Mouse (Mus musculus): ENCODE results near the gene Ccr4. TPM values are rescaled to one million over a fixed set of nuclear protein-coding genes. Genes with fewer than 3 reads are reported as not detected.
A peak's percentile ranks its signal among the peaks of the same experiment; 100 is the strongest.

Gene Ccr4
- polyA plus RNA-seq, 1 experiment from 2014 or later = not detected

- peaks cover 28% of the 10 kb centered on the region; the same call in 1 of the 2 replicates for H3K4me1 ChIP-seq (replicated peaks)
- H3K36me3 ChIP-seq = peaks cover 67% of the 10 kb centered on the region
- DNase-seq (ENCODE audit: low spot score) = no peak
- H3K27me3 ChIP-seq (ENCODE audit: insufficient read depth, poor library complexity, severe bottlenecking) = no peaks in the 10 kb centered on the region
- H3K4me3 ChIP-seq = no peak overlapping the region
- 77% methylated on average over 9 of the region's 9 CpGs for WGBS
- peaks cover 26% of the 10 kb centered on the region for H3K9me3 ChIP-seq
- no peak overlapping the region for H3K27ac ChIP-seq
Observed at GRCm38 (mm10) chr9:114518812-114519477, 14.2 kb upstream of the Ccr4 start.

- 86% methylated on average over 13 of the region's 13 CpGs for WGBS
- no peak overlapping the region for H3K27ac ChIP-seq
- H3K4me1 ChIP-seq (replicated peaks) = peaks cover 21% of the 10 kb centered on the region; the same call in 1 of the 2 replicates
- peaks cover 67% of the 10 kb centered on the region for H3K36me3 ChIP-seq
- H3K4me3 ChIP-seq = no peak overlapping the region
- H3K27me3 ChIP-seq (ENCODE audit: insufficient read depth, poor library complexity, severe bottlenecking) = no peaks in the 10 kb centered on the region
- no peak for DNase-seq (ENCODE audit: low spot score)
- peaks cover 36% of the 10 kb centered on the region for H3K9me3 ChIP-seq
Observed at GRCm38 (mm10) chr9:114517924-114518497, 13.3 kb upstream of the Ccr4 start.

- Histone ChIP-seq H3K27me3 (ENCODE audit: insufficient read depth, poor library complexity, severe bottlenecking) (no peaks in the 10 kb centered on the region), H3K27ac (no peak within 1 kb of the TSS), H3K36me3 (peaks cover 83% of the 10 kb centered on the region), H3K4me1 (replicated peaks) (peaks cover 10% of the 10 kb centered on the region; the same call in 1 of the 2 replicates), H3K9me3 (peaks cover 60% of the 10 kb centered on the region), H3K4me3 (no peak within 1 kb of the TSS)
- WGBS = 92% methylated on average over 11 of the region's 11 CpGs
- no peak for DNase-seq (ENCODE audit: low spot score)
Observed at GRCm38 (mm10) chr9:114515364-114515763, 10.6 kb upstream of the Ccr4 start, which contains the start of gene C130032M10Rik. C130032M10Rik (plus strand) TSS chr9:114515697.

GRCm38 (mm10) chr9:114512831-114513230 is 8.1 kb upstream of the Ccr4 start:
- H3K27ac ChIP-seq = no peak overlapping the region
- H3K9me3 ChIP-seq = peaks cover 76% of the 10 kb centered on the region
- no peak overlapping the region for H3K4me3 ChIP-seq
- WGBS = 98% methylated on average over 21 of the region's 21 CpGs
- no peaks in the 10 kb centered on the region for H3K27me3 ChIP-seq (ENCODE audit: insufficient read depth, poor library complexity, severe bottlenecking)
- DNase-seq (ENCODE audit: low spot score) = no peak
- peaks cover 100% of the 10 kb centered on the region for H3K36me3 ChIP-seq
- H3K4me1 ChIP-seq (replicated peaks) = no peaks in the 10 kb centered on the region

DNA sequence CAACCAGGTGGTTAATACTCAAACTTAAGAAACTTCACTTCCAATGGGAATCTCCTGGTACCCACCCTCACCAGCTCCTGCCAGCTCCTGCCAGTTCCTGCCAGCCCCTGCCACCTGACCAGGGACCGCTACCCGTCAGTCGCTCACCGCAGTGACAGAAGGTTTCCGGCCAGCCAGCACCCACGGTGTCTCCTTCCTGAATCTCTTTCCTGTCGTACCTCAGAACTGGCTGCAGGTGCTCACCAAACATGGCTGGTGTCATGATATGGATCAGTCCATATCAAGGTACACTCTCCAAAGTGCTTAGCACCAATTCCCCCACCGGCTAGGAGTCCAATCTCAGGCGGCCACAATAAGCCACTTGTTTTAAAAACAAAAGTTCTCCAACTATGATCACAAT is 5.1 kb upstream of the Ccr4 start:
- H3K9me3 ChIP-seq = peaks cover 58% of the 10 kb centered on the region

DNA sequence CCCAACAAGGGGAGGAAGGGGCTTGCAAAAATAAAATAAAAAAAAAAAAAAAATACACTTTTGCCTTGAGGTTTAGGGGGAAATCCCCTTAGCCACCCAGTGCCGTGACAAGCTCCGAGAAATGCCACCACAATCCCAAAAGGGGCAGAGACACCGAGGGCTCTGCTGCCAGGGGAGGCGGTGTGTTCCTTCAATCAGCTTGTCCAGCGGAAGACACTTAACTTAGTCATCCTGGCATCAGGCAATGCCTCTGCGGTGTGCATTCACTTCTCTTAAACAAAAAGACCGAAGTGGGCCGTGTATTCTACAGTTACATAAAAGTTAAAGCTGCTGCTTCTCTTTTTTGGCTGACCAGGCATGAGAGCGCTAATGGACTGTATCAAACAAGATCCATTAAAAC is 2.7 kb upstream of the Ccr4 start:
- H3K27me3 ChIP-seq (ENCODE audit: insufficient read depth, poor library complexity, severe bottlenecking) = no peaks in the 10 kb centered on the region
- peaks cover 35% of the 10 kb centered on the region for H3K9me3 ChIP-seq
- no peak overlapping the region for H3K27ac ChIP-seq
- peaks cover 73% of the 10 kb centered on the region for H3K36me3 ChIP-seq
- no peak overlapping the region for H3K4me3 ChIP-seq
- no peak for DNase-seq (ENCODE audit: low spot score)
- WGBS = 93% methylated on average over 9 of the region's 9 CpGs
- H3K4me1 ChIP-seq (replicated peaks) = no peaks in the 10 kb centered on the region

More for the DNA sequence above, 5.1 kb upstream of the Ccr4 start:
- Histone ChIP-seq H3K36me3 (peaks cover 92% of the 10 kb centered on the region), H3K4me3 (no peak overlapping the region), H3K4me1 (replicated peaks) (no peaks in the 10 kb centered on the region), H3K27me3 (ENCODE audit: insufficient read depth, poor library complexity, severe bottlenecking) (no peaks in the 10 kb centered on the region), H3K27ac (no peak overlapping the region)
- DNase-seq (ENCODE audit: low spot score) = no peak
- 97% methylated on average over 9 of the region's 9 CpGs for WGBS

DNA sequence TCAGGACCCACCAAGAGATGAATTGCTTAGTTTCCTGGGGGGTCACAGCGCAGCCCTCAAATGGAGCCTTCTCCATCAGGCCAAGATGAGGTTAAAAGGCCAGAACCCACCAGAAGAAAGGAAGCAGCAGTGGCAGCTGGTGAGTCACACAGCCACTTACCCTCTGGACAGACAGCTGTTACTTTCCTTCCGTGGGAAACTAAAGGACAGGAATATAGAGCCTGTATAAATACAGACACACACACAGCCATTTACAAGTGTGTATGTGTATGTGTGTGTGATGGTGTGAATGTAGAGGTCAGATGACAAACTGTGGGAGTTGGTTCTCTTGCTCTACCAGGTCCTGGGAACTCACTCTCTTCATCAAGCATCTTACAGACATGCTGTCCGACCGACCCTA is 1.8 kb upstream of the Ccr4 start:
- Histone ChIP-seq H3K9me3 (peaks cover 26% of the 10 kb centered on the region), H3K27ac (no peak overlapping the region), H3K4me1 (replicated peaks) (no peaks in the 10 kb centered on the region), H3K4me3 (no peak overlapping the region), H3K27me3 (ENCODE audit: insufficient read depth, poor library complexity, severe bottlenecking) (no peaks in the 10 kb centered on the region), H3K36me3 (peaks cover 65% of the 10 kb centered on the region)
- WGBS = 84% methylated on average over 4 of the region's 4 CpGs
- DNase-seq (ENCODE audit: low spot score) = no peak

DNA sequence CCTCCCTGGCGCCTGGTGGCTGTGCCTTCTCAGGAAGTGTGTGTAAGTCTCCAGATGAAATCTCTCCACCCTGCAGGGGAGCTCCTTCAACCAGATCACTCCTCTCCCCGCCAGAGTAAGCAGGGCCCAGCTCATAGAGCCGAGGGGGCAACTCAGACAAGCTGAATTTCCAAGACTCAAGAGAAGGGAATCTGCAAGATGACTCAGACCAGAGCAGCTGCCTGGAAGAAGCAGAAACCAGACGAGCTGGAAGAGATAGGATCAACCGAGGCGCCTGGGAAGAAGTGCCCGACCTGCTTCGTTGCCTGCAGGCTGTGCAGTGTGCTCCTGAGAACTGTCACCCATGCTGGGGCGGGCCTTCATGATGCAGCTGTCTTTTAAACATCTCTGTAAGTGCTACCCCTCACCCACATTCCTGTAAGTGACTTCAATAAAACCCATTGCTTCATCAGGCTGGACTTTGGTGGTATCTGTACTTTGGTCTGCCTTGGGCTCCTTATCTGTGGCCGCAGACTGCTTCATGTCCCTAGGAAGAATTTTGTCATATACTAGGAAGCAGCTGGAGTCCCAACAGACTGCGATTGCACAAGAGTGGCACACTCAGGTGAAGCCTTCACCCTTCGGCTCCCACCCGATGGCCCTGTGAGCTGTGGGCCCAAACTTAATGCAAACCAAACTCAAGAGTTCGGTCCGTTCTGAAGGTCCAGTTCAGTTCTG is 1.8 kb downstream of the Ccr4 start:
- H3K36me3 ChIP-seq = peaks cover 30% of the 10 kb centered on the region
- no peak for DNase-seq (ENCODE audit: low spot score)
- no peak overlapping the region for H3K4me3 ChIP-seq
- H3K27ac ChIP-seq = no peak overlapping the region
- WGBS = 71% methylated on average over 15 of the region's 15 CpGs
- H3K27me3 ChIP-seq (ENCODE audit: insufficient read depth, poor library complexity, severe bottlenecking) = no peaks in the 10 kb centered on the region
- peaks cover 4% of the 10 kb centered on the region for H3K4me1 ChIP-seq (replicated peaks)
- H3K9me3 ChIP-seq = no peaks in the 10 kb centered on the region

- peaks cover 21% of the 10 kb centered on the region for H3K36me3 ChIP-seq
- H3K27me3 ChIP-seq (ENCODE audit: insufficient read depth, poor library complexity, severe bottlenecking) = no peaks in the 10 kb centered on the region
- H3K9me3 ChIP-seq = no peaks in the 10 kb centered on the region
- peaks cover 4% of the 10 kb centered on the region for H3K4me1 ChIP-seq (replicated peaks)
- 95% methylated on average over 11 of the region's 11 CpGs for WGBS
- H3K27ac ChIP-seq = no peak overlapping the region
- no peak for DNase-seq (ENCODE audit: low spot score)
- no peak overlapping the region for H3K4me3 ChIP-seq
Observed at GRCm38 (mm10) chr9:114501913-114502312, 2.8 kb downstream of the Ccr4 start.

DNA sequence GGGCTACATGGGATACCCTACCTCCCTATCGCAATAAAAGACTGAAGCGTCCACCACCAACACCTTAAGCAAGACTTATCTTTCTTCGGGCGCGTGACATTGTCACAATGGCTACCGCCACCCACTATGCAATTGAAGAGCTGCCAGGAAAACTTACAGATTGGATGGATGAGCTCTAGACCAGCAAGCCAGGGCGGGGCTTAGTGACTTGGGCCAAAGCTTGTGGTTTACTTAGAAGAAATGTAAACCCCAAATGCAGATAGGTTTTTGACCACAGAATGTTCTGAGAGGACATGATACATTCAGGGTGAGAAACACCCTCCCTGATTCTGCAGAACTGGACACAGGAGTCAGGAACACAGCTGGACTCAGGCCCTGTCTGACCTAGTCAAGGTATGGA is 3.6 kb downstream of the Ccr4 start:
- Histone ChIP-seq H3K36me3 (peaks cover 13% of the 10 kb centered on the region), H3K4me1 (replicated peaks) (peaks cover 4% of the 10 kb centered on the region), H3K9me3 (no peaks in the 10 kb centered on the region), H3K27ac (no peak overlapping the region), H3K4me3 (no peak overlapping the region), H3K27me3 (ENCODE audit: insufficient read depth, poor library complexity, severe bottlenecking) (no peaks in the 10 kb centered on the region)
- WGBS = 97% methylated on average over 7 of the region's 7 CpGs
- DNase-seq (ENCODE audit: low spot score) = no peak

GRCm38 (mm10) chr9:114499783-114500515 is 4.8 kb downstream of the Ccr4 start:
- WGBS = 23% methylated on average over 15 of the region's 15 CpGs
- Histone ChIP-seq H3K4me3 (peak overlapping the region; percentile 24; the same call in 1 of the 2 replicates), H3K9me3 (no peaks in the 10 kb centered on the region), H3K27me3 (ENCODE audit: insufficient read depth, poor library complexity, severe bottlenecking) (no peaks in the 10 kb centered on the region), H3K36me3 (peaks cover 9% of the 10 kb centered on the region), H3K4me1 (replicated peaks) (peaks cover 4% of the 10 kb centered on the region), H3K27ac (no peak overlapping the region)
- DNase-seq (ENCODE audit: low spot score) = peak; percentile 72

DNA sequence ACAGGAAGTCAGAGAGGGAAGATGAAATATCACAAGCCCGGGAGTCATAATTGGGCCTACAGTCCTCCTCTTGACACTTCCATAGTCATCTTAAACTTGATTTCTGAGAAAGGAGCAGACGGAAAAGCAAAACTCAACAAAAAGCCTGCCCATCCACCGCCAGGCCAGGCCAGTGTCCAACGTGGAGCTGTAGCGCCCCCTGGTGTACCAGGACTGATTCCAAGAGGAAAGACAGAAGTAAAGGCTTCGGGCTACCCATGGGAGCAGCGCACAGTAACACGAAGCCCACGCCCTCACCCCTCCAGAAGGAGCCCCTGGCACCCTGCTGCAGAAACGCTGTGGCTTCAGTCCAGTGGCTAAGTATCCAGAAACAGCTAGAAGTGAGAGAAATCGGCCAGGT is 6.5 kb downstream of the Ccr4 start:
- H3K36me3 ChIP-seq = 0 out of 2 replicates have a peak, but pooled peaks cover 3% of the 10 kb centered on the region
- H3K4me3 ChIP-seq = peak overlapping the region; percentile 16; the same call in 1 of the 2 replicates
- H3K27ac ChIP-seq = no peak overlapping the region
- DNase-seq (ENCODE audit: low spot score) = peak; percentile 91
- no peaks in the 10 kb centered on the region for H3K27me3 ChIP-seq (ENCODE audit: insufficient read depth, poor library complexity, severe bottlenecking)
- H3K4me1 ChIP-seq (replicated peaks) = peaks cover 4% of the 10 kb centered on the region
- 12% methylated on average over 11 of the region's 11 CpGs for WGBS
- no peaks in the 10 kb centered on the region for H3K9me3 ChIP-seq
